Mouse (Mus musculus) heart, embryonic 14.5 days (tissue): Measurements from ENCODE around the gene Gm11096. TPM values are rescaled to one million over a fixed set of nuclear protein-coding genes. Genes with fewer than 3 reads are reported as not detected.

Experiments
- ATAC-seq: fragments of 200-750 bp; cut with Nextera tagmentation; 2 replicates; pipeline ENCODE4 v1.8.0; 2017; ENCODE audit warnings: low read depth, moderate TSS enrichment; ENCODE audit not compliant: insufficient number of reproducible peaks, insufficient read depth, low FRiP score
- H3K27ac ChIP-seq, 2 experiments: fragments of 200-500 bp in 1 of 2; fragments of 300-500 bp in 1 of 2; sonication (generic) in 1 of 2; replicated peaks in 1 of 2; 2 replicates each; pipeline ENCODE4 v1.5.1; 2012 to 2014; ENCODE audit warnings: low read depth in 2 of 2, low read length in 2 of 2, control low read depth in 1 of 2, mild to moderate bottlenecking in 1 of 2, mixed read lengths in 1 of 2; ENCODE audit not compliant: control insufficient read depth in 1 of 2, insufficient read depth in 1 of 2
- H3K27me3 ChIP-seq: fragments of 300-500 bp; sonication (generic); 2 replicates; pipeline ENCODE4 v1.6.1; 2014; ENCODE audit warnings: mild to moderate bottlenecking, low read length, control low read depth; ENCODE audit not compliant: control insufficient read depth, insufficient read depth
- H3K36me3 ChIP-seq: fragments of 300-500 bp; sonication (generic); 2 replicates; pipeline ENCODE4 v1.6.1; 2014; ENCODE audit warnings: mild to moderate bottlenecking, control low read depth, low read length, mixed read lengths; ENCODE audit not compliant: control insufficient read depth, insufficient read depth
- H3K4me1 ChIP-seq, 2 experiments: fragments of 200-500 bp in 1 of 2; fragments of 300-500 bp in 1 of 2; sonication (generic) in 1 of 2; 2 replicates each; pipeline ENCODE4 v1.6.1; 2012 to 2014; ENCODE audit warnings: low read length in 2 of 2, control low read depth in 1 of 2, mixed read lengths in 1 of 2; ENCODE audit not compliant: control insufficient read depth in 2 of 2, insufficient read depth in 2 of 2
- H3K4me2 ChIP-seq: fragments of 300-500 bp; sonication (generic); 2 replicates; pipeline ENCODE4 v1.6.1; 2014; ENCODE audit warnings: mild to moderate bottlenecking, low read length
- H3K4me3 ChIP-seq, 2 experiments: fragments of 200-500 bp in 1 of 2; fragments of 300-500 bp in 1 of 2; sonication (generic) in 1 of 2; 2 replicates each; pipeline ENCODE4 v1.5.1; 2012 to 2014; ENCODE audit warnings: low read length in 2 of 2, mild to moderate bottlenecking in 2 of 2, control low read depth in 1 of 2, low read depth in 1 of 2, moderate library complexity in 1 of 2; ENCODE audit not compliant: control insufficient read depth in 1 of 2, insufficient read depth in 1 of 2
- H3K9ac ChIP-seq: fragments of 300-500 bp; sonication (generic); 2 replicates; pipeline ENCODE4 v1.6.1; 2014; ENCODE audit warnings: mild to moderate bottlenecking, low read length
- H3K9me3 ChIP-seq: fragments of 300-500 bp; sonication (generic); 2 replicates; pipeline ENCODE4 v1.6.1; 2016; ENCODE audit warnings: low read length, control low read depth; ENCODE audit not compliant: control insufficient read depth
- WGBS: fragments of 180-500 bp; shearing (Covaris S2); extraction: QIAGEN DNeasy Blood & Tissue Kit; methylation state at CpG from one replicate; pipeline ENCODE4 v1.1.7; 2014; 5-methylcytosine and 5-hydroxymethylcytosine counted together
- polyA plus RNA-seq: library from polyadenylated mRNA; unstranded; fragments of >200 nt; fragmentation: Nextera tagmentation; extraction: Ambion mirVana; gene quantifications from 2 replicates; pipeline ENCODE4 v1.2.1, GENCODE M21; 2014

Gene Gm11096
- polyA plus RNA-seq, 1 experiment from 2014 or later: not detected

DNA sequence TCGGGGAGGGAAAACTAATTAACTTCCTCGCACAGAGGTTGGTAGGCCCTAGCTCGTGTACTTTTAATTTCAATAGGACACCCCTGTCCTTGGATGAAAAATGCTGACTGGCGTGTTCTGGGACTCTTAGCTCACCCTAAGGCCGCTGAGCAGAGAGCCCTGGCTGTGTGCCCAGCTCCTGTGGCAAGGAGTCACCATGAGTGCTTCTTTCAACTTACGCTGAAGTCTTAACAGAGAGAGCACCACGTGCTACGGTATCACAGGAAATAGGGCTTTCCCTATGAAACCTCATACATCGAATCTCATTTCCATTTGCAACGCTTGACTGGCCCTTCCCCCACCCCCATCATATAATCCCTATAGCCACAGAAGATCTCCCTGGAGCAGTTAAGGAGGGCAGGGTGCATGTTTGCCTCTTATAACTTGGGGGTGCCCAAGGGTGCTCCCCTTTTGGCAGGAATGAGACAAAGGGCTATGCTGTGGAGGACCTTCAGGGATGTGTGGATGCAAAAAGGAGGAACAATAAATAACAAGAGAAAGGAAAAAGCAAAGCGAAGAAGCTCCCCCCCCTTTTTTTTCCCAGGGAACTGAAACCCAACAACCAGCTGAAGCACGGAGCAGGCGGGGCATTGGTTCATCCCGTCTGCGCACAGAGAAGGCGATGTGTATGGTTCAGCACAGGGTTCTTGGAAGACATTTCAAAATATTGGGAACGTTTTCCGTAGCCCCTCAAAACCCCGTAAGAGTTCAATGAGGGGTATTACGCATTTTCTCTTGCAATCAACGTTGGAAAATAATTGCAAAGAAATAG, 39.0 kb downstream of the Gm11096 start:
- Histone ChIP-seq H3K4me1 (peaks cover 14 to 51% of the 10 kb centered on the region in 2 experiments), H3K27ac (peak overlapping the region; percentile 42 to 73; a peak in 3 of 4 replicates), H3K9ac (peak overlapping the region; percentile 27; the same call in 1 of the 2 replicates), H3K4me2 (peak overlapping the region; percentile 45), H3K9me3 (no peaks in the 10 kb centered on the region), H3K27me3 (no peaks in the 10 kb centered on the region), H3K36me3 (0 out of 2 replicates have a peak, but pooled peaks cover 8% of the 10 kb centered on the region), H3K4me3 (no peak overlapping the region)
- ATAC-seq: peak; percentile 67; the same call in 1 of the 2 replicates
- 54% methylated on average over 21 of the region's 21 CpGs for WGBS

DNA sequence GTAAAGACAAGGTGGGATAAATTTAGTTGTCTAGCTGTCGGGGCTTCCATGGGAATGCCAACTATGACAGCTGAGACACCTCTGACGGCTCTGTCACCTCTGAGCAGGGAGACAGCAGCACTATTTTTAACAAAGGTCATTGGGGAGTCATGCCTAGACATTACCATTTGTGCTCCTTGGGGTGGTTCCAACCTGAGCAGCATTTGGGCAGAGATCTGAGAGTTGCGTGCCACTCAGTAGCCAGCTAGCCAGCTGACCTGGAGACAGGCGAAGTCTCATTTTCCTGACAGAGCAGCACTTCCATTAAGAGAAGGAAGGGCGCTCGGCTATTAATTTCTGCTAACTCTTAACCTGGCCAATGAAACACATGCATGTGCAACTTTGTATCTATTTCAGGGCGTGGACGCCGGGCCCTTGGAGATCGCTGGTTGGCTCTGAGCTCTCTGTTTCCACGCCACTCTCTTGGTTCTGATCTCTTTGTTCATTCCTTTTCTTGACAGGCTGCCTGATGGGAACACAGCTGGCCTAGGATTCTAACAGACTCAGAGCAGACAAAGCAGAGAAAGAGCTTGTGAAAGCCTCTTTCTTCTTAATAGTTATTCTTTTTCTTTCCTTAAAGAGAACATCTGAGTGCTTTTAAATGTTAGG, 40.4 kb downstream of the Gm11096 start:
- peak overlapping the region; percentile 22 for H3K9ac ChIP-seq
- H3K27me3 ChIP-seq: no peaks in the 10 kb centered on the region
- ATAC-seq: peak; percentile 64
- no peaks in the 10 kb centered on the region for H3K9me3 ChIP-seq
- 37% methylated on average over 11 of the region's 11 CpGs for WGBS
- H3K4me2 ChIP-seq: peak overlapping the region; percentile 51
- peak overlapping the region; percentile 74 to 83 for H3K27ac ChIP-seq
- peaks cover 14 to 56% of the 10 kb centered on the region in 2 experiments for H3K4me1 ChIP-seq
- no peak overlapping the region for H3K4me3 ChIP-seq
- 0 out of 2 replicates have a peak, but pooled peaks cover 8% of the 10 kb centered on the region for H3K36me3 ChIP-seq

DNA sequence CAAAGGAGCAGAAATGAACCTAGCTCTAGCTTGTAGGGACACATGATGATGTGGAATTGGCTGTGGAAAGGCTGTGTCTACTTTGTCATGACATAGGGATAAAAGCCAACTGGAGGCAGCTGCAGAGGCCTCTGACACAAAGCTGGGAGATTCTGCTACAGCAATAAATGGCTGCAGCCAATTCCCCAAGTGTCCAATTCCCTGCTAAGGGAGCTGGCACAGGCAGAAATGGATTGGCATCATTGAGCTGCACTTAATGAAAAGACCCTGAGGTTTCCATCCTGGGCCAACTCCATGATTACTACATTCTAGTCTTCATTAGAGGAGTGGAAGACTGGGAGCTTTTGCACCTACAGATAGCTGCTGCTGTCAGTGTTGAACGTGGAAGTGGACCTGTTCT, 44.8 kb downstream of the Gm11096 start:
- peaks cover 9 to 50% of the 10 kb centered on the region in 2 experiments for H3K4me1 ChIP-seq
- no peaks in the 10 kb centered on the region for H3K9me3 ChIP-seq
- no peak for ATAC-seq
- no peaks in the 10 kb centered on the region for H3K27me3 ChIP-seq
- no peak overlapping the region for H3K9ac ChIP-seq
- peaks cover 3% of the 10 kb centered on the region; the same call in 1 of the 2 replicates for H3K36me3 ChIP-seq
- no peak overlapping the region for H3K27ac ChIP-seq
- WGBS: 53% methylated on average over 1 of the region's 1 CpGs
- no peak overlapping the region for H3K4me2 ChIP-seq
- H3K4me3 ChIP-seq: no peak overlapping the region
